Mouse (Mus musculus): ENCODE measurements at regions not wholly inside any gene's neighbourhood (a gene's known extent, or its start where the extent isn't known, plus 50 kb on each side); places are given as distances from the start of the nearest gene placed in this dataset.

DNA sequence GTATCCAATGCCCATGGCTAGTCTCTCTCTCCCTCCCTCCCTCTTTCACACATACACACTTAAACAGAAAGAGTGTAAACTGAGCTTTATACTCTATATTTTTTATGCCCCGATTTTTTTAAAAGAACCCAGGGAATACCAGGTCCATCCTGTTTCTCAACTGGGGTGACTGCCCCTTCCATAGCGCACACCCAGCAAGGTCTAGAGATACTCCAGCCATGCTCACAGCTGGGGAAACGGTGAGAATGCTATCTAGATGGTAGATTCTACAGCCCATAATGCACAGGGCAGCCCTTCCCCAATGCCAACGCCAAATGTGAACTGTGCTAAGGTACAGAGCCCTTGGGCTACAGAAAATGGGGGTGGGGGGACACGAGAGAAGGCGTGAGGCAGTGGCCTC, 51.2 kb upstream of the Tln2 start:
- no peak for DNase-seq (ENCODE audit: low read depth, low spot score)

DNA sequence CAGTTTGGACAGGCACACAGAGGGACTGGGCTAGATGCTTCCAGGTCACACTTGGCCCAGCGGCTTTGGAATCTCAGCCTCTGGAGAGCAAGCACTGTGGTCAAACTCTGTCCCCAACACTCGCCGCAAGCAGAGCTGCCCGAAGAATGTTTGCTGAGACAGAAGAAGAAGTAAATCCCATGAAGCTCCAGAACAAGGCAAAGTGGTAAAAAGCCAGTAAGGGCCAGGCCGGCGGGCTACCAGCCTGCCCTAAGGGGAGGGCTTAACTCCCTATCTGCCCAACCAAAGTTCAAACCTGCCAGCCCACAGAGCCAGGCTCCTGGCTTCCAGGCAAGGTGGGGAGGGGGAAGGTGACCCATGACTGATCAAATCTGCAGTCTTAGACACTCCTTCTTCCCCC, 52.2 kb upstream of the Tln2 start:
- DNase-seq (ENCODE audit: low read depth, low spot score), result no peak

DNA sequence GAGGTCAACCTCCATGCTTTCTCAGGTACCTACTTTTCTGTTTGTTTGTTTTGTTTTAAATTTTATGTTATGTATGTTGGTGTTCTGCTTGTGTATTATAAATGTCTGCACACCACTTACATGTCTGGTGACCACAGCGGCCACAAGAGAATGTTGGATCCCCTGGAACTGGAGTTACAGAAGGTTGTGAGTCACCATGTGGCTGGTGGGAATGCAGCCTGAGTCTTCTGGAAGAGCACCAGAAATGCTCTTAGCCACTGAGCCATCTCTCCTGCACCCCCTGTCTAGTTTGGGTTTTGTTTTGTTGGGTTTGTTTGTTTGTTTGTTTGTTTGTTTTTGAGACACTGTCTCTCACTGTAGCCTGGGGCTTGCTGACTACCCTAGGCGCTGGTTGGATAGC, 52.6 kb upstream of the Tln2 start:
- no peak for DNase-seq (ENCODE audit: low read depth, low spot score)

DNA sequence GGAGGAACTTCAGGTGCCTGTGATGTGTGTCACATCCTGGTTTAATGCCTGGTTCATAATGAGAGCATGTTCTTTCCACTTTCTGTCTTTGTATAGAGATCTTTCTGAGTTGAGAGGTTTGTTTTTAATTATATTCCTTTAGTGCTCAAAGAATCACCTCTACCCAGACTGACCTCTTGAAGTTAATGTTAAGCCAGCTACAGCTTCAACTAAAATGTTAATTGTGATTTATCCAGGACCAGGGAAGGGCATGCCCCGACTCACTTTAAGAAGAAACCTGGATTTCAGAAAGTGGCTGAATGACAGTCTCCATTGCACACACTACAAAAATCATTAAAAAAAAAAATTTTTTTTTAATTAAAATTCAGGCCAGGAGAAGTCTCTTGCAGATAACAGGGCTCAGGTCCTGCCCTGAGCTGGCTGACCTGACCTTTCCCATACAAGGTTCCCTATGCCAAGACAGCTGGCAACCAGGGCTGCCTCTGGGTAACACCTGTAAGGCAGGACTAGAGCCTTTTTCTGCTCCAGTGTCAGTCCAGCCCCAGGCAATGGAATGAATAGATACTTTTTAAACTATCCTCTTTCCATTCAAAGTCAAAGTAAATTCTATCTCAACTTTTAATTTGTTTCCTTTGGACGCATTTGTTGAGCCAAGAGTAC, 54.7 kb upstream of the Tln2 start:
- DNase-seq (ENCODE audit: low read depth, low spot score), result no peak

DNA sequence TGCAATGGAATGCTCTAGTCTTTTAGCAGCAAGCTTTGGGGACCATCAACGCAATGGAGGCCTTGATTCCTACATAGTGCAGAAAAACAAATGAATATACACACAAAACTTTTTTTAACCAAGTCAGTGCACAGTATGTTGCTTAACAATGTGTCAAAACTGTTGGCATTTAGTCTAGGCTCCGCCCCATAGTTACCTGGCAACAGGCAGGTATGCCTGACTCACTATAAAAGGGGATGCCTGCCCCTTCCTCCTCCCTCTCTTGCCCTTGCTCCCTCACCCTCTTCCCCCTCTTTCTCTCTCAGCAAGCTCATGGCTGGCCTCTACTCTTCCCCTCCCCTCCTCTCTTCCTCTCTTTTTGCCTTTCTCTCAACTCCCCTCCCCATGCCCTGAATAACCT, 56.7 kb upstream of the Tln2 start:
- DNase-seq (ENCODE audit: low read depth, low spot score), result no peak

DNA sequence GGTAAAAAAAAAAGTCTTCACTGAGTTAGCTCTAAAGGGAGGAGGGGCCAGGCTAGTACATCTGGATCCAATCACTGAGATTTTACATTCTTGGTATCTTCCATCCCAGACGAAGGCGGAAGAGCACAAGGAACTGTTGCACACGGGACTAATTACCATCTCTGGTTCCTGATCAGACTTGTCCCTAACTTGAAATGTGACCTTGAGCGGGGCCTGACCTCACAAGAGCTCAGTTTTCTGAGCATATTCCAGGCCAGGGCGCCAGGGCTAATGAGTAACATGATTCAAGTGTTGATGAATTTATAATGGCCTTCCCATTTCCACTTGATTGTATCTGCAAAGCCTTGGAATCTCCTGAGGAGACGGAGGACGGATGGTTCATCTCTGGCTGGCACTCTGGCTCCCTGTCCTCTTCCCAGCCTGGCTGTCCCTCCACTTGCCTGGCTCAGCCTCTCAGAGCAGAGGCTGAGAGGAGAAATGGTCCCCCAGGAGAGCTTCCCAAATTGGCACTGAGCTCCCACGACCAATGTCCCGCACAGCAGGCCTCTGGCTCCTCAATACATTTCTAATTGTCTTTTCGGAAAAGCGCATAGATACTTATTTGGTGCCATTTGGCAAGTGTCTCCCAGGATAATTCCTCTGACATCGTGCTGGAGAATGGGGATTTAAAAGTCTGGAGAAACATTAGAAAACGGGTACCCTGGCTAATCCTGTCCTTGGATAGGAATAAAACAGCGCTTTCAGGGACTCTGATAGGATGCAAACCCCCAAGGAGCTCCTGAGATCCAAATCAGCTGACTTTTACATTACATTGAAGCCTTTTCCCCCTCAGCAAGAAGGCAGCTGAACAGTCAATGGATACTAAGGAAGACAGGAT, 58.1 kb upstream of the Tln2 start:
- no peak for DNase-seq (ENCODE audit: low read depth, low spot score)

DNA sequence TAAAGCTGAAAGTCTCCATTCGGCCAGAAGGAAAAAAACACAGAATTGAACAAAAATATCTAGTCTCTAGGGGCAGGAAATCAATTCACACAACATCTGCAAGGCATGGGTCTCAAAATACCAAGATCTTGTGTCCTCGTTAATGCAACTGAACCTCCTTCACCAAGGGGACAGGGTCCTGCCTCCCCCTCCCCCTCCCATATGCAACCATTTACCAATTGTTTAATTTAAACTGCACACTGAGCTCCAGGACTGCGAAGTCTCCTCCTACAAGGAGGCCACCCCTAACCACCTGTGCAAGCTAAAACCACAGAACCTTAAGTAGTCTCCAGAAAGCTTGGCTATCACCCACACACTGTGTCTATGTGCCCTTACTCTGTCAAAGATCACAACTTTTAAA, 61.4 kb upstream of the Tln2 start:
- no peak for DNase-seq (ENCODE audit: low read depth, low spot score)

DNA sequence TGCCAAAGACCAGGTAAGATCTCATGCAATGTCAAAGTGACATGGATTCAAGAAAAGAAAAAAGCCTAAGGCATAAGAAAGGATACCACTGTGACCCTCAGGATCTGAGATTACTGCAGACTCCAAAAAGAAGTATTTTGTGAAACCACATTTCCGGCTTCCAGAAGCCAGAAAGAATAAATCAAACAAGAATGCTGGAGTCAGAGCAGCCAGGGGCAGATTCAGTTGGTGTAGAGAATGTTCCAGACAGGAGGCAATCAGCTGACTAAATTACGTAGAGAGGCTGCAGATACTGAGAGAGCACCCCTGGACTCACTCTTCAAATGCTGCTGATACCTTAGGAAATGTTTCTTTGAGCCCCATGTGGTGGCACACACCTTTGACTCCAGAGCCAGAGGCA, 67.7 kb upstream of the Tln2 start:
- DNase-seq (ENCODE audit: low read depth, low spot score), result no peak

DNA sequence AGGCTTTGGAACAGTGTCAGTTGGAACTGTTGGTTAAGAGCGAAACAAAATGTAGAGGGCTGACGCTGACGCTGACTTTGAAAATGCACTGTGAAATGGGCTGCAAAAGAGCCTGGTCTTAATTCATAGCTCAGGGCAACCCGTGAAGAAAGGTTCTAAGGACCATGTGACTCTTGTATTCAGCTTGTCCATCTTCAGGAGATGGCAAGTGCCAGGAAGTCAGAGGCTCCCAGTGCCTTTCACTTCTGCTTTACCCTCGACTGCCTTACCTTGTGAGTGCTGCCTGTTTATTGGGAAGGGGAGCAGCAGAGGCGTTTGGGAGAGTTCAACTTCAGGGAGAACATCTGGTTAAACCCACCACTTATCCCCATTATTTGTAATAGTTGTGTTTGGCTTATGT, 70.1 kb upstream of the Tln2 start:
- DNase-seq (ENCODE audit: low read depth, low spot score), result no peak

DNA sequence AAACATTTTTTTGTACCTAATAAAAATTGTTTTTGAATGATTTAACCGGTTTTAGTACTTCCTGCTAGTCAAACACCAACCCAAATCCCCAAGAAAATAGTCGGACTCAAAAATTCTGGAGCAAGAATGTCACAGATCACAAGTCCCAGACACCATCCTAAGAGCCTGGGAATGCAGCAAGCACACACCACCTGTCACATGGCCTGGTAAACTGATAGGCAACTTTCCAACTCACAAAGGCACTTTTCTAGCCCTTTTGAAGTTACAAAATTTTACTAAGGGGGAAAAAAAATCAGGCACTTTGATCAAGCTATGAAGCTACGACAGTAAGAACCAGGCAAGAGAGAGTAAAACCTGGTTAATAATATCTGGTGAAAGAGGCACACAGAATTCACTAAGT, 70.7 kb upstream of the Tln2 start:
- DNase-seq (ENCODE audit: low read depth, low spot score), result no peak

DNA sequence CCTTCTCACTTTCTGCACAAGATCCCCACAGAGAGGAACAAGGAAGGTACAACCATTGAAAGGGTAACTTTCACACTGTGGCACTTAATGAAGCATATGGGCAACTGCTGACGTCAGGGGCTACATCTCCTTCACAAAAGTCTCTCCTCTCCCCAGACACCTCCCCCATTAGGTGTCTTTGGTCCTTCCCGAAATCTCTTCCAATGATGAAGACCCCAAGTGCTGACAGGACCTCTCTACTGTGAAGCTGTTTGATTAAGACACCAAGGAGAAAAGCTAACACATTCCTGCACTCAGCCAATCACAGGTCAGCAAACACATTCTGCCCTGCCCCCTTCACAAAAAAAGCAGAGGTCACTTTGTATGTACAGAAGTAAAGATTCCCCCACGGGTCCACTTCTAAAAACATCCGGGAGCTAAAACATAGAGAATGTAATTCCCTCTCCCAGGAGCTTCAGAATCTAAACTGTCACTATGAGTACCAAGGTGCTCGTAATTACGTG, 72.3 kb upstream of the Tln2 start:
- no peak for DNase-seq (ENCODE audit: low read depth, low spot score)

DNA sequence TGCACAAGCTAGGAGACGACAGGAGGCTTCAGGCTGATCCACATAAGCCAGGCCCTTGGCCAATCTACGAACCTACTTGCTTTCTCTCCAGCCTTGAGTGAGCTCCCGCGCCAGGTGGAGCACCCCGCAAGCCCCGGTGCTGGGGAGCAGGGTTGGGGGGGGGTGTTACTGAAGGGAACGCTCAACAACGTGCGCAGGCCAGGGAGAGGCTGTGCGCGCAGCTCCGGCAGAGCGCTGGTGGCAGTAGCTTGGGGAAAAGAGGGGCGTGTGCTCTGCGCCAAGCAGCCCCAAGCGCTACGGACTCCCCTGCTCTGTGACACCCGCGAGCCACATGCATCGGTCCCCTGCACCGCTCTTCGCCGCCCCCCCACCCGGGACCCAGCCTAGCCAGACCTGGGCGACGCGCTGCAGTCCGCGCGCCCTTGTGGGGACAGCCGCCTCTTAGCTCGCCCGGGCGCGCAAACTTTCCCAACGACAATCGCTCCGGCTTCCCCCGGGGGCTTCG, 73.1 kb upstream of the Tln2 start:
- DNase-seq (ENCODE audit: low read depth, low spot score), result no peak

DNA sequence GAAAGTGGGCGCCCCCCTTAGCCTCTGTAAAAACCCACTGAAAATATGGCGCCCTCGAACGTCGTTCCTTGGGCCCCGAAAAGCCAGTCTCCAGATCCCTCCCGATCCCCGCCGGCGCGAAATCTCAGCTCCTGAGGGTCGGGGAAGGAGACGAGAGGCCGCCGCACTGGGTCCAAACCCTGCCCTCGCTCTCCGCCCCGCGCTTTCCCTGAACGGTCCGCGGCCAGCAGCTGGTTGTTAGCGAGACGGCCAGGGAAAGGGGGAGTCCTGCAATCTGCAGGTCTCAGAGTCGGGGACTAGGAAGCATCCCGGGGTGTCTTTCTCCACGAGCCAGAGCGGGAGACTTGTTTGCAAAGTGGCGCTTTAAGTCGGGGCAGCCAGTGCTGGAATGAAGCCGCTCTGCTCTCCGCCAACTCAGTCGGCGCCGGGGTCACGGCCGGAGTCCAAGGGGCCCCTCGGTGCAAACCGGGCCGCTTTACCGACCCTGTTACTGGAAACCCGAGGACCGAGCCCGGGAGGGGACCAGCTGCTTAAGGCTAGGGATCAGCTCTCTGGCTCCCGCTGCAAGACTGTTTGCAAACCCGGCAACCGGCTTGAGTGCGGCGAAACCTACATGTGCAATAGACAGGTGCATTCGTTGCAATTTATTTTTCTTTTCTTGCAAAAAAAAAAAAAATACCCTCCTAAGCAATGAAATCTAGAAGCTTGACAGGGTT, 73.7 kb upstream of the Tln2 start:
- DNase-seq (ENCODE audit: low read depth, low spot score), result no peak

DNA sequence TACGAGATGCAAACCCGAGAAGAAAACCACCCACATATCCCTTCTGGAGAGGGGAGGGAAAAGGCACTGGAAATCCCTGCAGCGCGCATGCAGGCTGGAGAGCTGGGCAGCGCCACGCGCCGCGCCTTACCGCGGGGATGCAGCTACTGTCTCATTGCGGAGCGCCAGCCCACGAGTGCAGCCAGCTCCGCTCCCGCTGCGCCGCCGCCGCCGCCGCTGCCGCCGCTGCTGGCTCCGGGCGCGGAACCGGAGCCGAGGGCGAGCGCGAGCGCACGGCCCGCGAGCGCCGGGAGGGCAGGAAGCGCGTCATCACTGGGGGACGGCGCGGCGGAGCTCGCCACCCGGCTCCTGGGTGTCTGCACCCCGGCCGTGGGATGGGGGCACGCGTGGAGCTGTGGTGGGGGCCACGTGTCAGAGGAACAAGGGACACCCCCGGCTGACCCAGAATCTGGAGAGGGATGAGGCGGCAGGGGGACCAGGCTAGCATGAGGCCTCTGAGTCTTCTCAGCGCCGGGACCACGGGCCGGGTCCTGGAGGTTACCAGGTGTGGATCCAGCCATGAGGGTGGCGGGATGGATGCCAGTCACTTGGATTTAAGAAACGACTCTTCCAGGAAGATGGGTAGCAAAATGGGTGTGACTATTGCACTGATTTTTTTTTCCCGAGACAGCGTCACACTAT, 74.4 kb upstream of the Tln2 start:
- peak; percentile 70 for DNase-seq (ENCODE audit: low read depth, low spot score)

DNA sequence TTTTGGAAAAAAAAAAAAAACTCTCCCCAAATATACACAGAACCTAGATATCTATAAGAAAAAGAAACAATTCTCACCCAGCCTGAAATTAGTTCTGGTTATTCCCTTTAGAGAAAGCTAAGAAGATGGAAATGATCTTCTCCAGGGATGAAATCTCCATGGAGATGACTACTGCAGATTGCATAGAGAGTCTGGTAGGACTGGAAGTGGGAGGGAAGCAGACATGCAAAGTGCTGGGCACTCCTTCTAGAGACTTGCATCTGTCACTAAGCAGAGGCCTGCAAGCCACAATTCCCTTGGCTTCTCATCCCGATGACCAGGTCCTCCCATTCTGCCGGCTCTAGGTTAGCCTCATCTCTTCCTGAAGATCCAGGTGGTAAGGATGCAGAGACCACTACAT, 87.3 kb upstream of the Tln2 start:
- no peak for DNase-seq (ENCODE audit: low read depth, low spot score)

DNA sequence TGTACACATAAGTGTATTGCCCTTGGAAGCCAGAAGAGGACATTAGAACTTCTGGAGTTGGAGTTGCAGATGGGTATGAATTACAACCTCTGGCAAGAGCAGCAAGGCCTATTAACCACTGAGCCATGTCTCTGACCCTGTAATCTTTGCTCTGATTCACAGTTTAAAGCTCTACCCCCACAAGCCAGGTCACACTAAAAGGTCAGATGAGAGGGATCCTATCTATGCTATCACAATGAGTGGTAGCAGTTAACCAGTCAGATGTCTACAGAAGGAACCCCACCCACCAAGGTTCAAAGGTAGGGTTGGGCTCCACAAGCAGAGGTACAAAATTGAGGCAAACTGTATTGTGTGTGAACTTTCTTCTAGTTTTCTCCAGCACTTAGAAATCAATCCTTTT, 94.5 kb upstream of the C2cd4b start:
- DNase-seq (ENCODE audit: low read depth, low spot score), result no peak

DNA sequence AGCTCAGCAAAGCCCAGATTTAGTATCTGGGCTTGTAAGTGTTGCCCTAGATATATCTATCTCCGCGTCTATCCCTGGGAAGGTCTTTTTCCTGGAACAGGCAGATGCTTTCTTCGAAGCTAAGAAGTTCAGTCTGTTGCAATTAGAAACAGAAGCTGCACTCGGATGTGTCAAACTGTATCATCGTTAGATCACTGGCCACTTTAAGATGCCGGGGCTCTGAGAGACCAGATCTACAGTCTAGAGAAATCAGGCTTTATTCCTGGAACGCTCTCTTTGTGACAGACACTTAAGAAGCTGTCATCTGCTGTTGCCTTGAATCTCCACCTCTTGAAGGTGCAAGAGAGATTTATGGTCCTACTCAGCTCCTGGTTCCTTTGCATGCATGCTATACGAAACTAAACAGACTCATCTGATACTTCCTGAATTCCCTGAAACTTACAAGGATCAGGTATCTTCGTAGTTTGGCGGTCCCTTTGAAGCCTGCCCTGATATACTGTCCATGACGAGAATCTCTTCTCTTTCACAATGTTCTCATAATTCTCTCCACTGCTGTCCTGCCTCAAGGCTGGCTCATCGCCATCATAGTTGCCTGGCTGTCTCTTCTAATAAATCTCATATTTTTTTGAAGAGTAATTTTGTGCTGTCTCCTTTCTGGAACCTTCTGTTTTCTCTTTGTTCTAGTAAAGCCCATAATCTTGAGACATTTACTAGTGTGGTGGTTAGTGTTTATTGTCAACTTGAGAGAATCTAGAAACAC, 88.8 kb upstream of the C2cd4b start:
- DNase-seq (ENCODE audit: low read depth, low spot score), result no peak

DNA sequence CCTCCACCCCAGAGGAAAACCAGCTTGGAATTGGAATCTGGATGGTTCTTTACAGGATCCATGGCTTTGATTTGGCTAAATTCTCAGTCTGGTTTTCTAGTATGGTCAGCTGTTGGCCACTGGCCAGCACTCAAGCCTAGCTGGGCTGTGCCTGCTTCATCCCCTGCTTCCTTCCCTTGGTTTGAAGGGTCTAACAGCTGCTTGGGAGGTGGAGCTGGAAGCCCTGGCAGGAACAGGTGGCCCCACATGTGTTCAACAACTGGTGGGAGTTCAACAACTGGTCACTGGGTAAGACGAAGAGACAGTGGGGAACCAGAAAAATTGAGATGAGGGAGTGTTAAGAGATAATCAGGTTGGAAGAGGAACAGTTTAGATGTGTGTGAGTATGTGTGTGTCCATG, 82.3 kb upstream of the C2cd4b start:
- DNase-seq (ENCODE audit: low read depth, low spot score), result no peak

DNA sequence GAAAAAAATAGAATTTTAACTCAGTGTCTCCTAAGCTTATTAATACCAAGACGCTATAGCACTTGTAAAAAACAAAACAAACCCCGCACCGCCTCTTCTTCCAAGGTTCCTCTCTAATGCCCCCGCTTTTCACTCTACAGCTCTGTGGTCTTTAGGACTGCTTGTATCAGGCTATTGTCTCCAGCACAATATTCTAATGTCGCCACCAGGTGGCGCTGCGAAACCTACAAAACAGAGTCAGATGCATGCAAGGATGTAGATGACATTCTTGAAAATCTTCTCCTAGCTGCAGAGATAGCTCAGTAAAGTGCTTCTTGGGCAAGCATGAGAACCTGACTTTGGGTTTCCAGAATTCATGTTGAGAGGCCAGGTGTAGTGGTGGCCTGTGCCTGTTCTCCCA, 75.9 kb upstream of the C2cd4b start:
- peak; percentile 65 for DNase-seq (ENCODE audit: low read depth, low spot score)

DNA sequence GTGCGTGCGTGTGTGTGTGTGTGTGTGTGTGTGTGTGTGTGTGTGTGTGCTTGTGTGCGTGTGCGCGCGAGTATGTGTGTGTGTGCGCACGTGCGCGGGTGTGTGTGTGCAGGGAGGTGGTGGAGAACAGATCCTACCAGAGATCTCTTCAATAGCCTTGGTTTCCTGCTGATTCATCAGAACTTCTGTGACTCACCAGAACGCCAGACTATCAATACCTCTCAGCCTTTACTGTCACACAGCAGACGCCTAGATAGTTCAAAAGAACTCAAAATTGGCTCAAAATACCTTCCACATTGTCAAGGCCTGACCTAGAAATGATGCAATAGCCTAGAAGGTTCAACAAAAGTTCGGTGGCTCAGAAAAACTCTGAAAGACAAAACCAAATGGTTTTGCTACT, 66.8 kb upstream of the C2cd4b start:
- DNase-seq (ENCODE audit: low read depth, low spot score), result no peak

DNA sequence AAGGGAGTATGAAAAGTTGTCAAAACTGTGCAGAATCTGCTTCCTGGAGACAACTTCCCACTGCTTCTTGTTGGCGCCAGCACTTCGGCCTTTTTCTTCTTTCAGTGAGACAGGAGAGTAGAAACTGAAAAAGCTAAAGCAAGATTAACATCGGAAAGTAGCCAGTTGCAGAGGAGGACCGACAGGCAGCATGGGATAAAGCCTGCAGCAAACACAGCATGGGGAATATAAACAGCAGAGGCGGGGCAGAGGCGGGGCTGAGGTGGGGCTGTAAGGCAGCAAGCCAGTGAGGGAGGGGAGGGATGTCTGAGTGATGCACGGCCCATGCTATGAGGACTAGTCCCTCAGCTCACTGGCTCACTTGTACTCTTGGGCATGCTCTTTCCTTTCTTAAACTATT, 65.5 kb upstream of the C2cd4b start:
- DNase-seq (ENCODE audit: low read depth, low spot score), result no peak

Measured in retina, adult 2 months (tissue).